Mouse (Mus musculus) spleen, adult 2 months (tissue): ENCODE data around the gene Bpifc. TPM values are rescaled to one million over a fixed set of nuclear protein-coding genes. Genes with fewer than 3 reads are reported as not detected.

ENCODE experiments used
- DNase-seq, 2 experiments: peaks; one replicate each; pipeline versions ENCODE4 v3.0.0 to v3.0.0-alpha.2; 2012 to 2021; ENCODE audit warnings: low spot score in 2 of 2, low read depth in 1 of 2
- H3K27ac ChIP-seq: fragments of 200-500 bp; 2 replicates; pipeline ENCODE4 v1.5.1; 2012; ENCODE audit warnings: low read length, inconsistent platforms; ENCODE audit not compliant: insufficient read depth
- H3K27me3 ChIP-seq: fragments of 200-500 bp; 2 replicates; pipeline ENCODE4 v1.6.1; 2012; ENCODE audit warnings: mild to moderate bottlenecking, moderate library complexity, low read length, inconsistent platforms; ENCODE audit not compliant: control insufficient read depth, insufficient read depth
- H3K36me3 ChIP-seq: fragments of 200-500 bp; 2 replicates; pipeline ENCODE4 v1.6.1; 2012; ENCODE audit warnings: mild to moderate bottlenecking, low read length, inconsistent platforms; ENCODE audit not compliant: control insufficient read depth, insufficient read depth
- H3K4me1 ChIP-seq: fragments of 200-500 bp; 2 replicates; pipeline ENCODE4 v1.6.1; 2011; ENCODE audit warnings: inconsistent platforms; ENCODE audit not compliant: control insufficient read depth, insufficient read depth, insufficient read length
- H3K4me3 ChIP-seq: fragments of 200-500 bp; 2 replicates; pipeline ENCODE4 v1.5.1; 2011; ENCODE audit warnings: mild to moderate bottlenecking, inconsistent platforms; ENCODE audit not compliant: insufficient read depth, insufficient read length; ENCODE audit errors: extremely low read depth
- CTCF ChIP-seq: fragments of 200-500 bp; IDR thresholded peaks from 2 replicates; pipeline ENCODE4 v1.5.1; 2011; ENCODE audit warnings: mild to moderate bottlenecking, inconsistent platforms; ENCODE audit not compliant: insufficient read depth, insufficient read length, insufficient replicate concordance; ENCODE audit errors: extremely low read depth
- POLR2A ChIP-seq: fragments of 200-500 bp; IDR thresholded peaks from 2 replicates; pipeline ENCODE4 v1.6.1; 2011; ENCODE audit warnings: low read depth, low read length, inconsistent platforms
- WGBS: fragments of 180-500 bp; shearing (Covaris S2); methylation state at CpG from one replicate; pipeline ENCODE4 v1.1.7; 2018; 5-methylcytosine and 5-hydroxymethylcytosine counted together
- polyA plus RNA-seq: library from polyadenylated mRNA; depleted of rRNA; stranded (reverse); fragments of >200 nt; gene quantifications from 2 replicates; pipeline ENCODE4 v1.2.3, GENCODE M21; 2012

Gene Bpifc
- polyA plus RNA-seq, 1 experiment, result not detected

DNA sequence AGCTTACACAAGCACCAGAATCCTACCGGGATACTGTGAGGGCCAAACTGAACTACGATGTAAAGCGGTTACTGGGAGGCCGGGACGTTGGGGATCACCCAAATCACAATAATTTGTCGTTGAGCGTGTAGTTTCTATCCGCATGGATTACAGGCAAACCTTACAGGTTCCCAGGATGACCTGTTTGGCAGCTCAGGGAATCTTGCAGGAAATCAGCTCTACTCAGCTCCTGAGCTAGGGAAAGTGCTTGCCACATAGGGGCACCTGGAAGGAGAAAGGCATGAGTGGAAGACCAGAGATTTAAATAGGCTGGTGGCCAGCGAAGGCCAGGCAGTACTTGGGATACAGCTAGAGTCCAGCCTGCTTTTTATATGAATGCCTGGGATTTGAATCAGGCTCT, 17.9 kb downstream of the Bpifc start:
- Histone ChIP-seq H3K27ac (no peak overlapping the region), H3K36me3 (no peaks in the 10 kb centered on the region), H3K27me3 (no peaks in the 10 kb centered on the region), H3K4me3 (no peak overlapping the region), H3K4me1 (no peaks in the 10 kb centered on the region)
- 94% methylated on average over 9 of the region's 9 CpGs for WGBS
- DNase-seq, result no peak
- TF ChIP-seq CTCF, result no peak
- TF ChIP-seq POLR2A, result no peak

DNA sequence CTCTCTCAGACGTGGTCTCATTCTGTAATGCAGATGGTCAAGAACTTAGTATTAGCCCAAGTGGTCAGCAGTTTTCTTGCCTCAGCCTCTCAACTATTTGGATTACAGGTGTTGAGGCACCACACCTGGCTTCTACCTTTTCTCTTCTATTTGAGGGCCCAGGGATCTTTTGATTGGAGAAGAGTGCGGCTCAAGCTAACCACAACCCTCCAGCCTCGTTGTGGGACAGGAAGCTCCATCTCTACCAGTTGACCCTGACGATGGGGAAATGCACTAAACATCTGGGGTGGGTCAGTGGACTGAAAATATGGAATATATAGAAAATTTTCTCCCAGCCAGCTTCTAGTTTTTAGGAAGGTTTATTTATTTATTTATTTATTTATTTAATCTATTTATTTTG, 19.3 kb downstream of the Bpifc start:
- H3K27ac ChIP-seq, result no peak overlapping the region
- 21% methylated on average over 4 of the region's 4 CpGs for WGBS
- H3K36me3 ChIP-seq, result no peaks in the 10 kb centered on the region
- no peaks in the 10 kb centered on the region for H3K27me3 ChIP-seq
- no peak overlapping the region for H3K4me3 ChIP-seq
- TF ChIP-seq CTCF (no peak), POLR2A (no peak)
- DNase-seq, result no peak
- H3K4me1 ChIP-seq, result no peaks in the 10 kb centered on the region

DNA sequence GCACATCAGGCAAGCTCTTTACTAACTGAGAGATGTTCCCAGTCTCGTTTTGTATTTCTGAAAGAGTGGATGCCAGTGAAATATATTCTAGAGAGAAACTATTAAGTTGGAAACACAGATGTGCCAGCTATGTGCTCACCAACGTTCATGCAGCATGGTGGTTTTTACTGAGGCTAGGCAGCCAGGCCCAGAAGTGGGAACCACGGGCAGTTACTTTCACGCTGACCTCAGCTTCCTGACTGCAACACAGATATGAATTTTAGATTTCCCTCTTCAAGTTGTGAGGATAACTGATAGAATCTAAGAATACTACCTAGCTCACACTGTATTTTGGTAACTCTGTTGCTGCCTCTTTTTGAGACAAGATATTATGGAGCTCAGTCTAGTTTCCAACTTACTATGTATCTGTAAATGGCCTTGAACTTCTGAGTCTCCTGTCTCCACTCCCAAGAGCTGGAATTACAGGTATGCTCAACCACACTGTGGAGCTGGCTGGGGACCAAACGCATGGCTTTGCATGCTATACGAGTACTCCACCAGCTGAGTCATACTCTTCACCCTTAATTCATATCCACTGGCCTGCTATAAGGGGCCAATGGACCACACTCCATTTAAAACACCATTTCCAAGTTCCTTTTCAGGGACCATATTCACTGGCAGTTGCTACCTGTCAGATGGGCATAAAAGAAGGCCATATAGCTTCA, 22.1 kb downstream of the Bpifc start:
- Histone ChIP-seq H3K4me1 (no peaks in the 10 kb centered on the region), H3K36me3 (no peaks in the 10 kb centered on the region), H3K27ac (no peak overlapping the region), H3K4me3 (no peak overlapping the region), H3K27me3 (no peaks in the 10 kb centered on the region)
- no peak for TF ChIP-seq CTCF
- TF ChIP-seq POLR2A, result no peak
- WGBS, result 15% methylated on average over 6 of the region's 6 CpGs
- no peak for DNase-seq

DNA sequence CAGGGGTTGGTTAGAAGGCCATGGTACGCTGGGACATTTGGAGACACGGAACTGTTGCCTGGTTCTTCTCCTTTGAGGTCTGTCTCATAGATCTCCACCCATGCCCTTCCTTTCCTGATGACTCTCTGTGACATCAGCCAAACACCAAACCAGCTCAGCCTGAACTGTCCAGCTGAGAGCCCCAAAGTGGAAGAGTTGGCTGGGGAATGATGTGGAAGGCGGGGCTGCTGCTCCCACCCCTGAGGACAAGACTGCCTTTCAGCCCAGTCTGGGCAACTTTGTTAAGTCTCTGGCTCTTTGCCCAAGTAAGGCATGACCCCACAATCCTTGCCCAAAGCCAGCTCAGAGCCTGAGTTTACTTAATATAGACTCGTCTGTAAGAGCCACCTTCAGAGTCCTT, 38.8 kb downstream of the Bpifc start:
- no peaks in the 10 kb centered on the region for H3K36me3 ChIP-seq
- no peak overlapping the region for H3K27ac ChIP-seq
- WGBS, result 89% methylated on average over 4 of the region's 4 CpGs
- DNase-seq, result no peak
- no peak overlapping the region for H3K4me3 ChIP-seq
- H3K27me3 ChIP-seq, result no peaks in the 10 kb centered on the region
- no peaks in the 10 kb centered on the region for H3K4me1 ChIP-seq
- no peak for TF ChIP-seq CTCF
- no peak for TF ChIP-seq POLR2A

DNA sequence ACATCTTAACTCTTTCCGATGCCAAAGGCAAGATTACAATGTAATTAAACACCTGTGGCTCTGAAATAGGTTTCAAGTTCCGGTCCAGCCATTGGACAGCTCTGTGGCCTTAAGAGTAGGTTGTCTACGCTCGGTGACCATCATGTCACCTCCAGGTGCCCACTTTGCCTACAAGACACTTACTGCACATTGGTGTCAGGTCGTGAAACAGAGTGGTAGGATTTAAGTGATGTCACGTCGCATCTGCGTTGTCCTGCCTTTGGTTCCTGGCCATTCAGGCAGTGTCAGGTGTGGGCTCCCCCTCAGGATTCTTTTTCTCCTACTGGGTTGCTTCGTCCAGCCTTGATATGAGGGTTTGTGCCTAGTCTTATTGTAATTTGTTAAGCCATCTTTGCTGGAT, 39.9 kb downstream of the Bpifc start:
- no peak for TF ChIP-seq POLR2A
- H3K27me3 ChIP-seq, result no peaks in the 10 kb centered on the region
- H3K27ac ChIP-seq, result no peak overlapping the region
- no peaks in the 10 kb centered on the region for H3K36me3 ChIP-seq
- 89% methylated on average over 9 of the region's 9 CpGs for WGBS
- DNase-seq, result no peak
- no peaks in the 10 kb centered on the region for H3K4me1 ChIP-seq
- H3K4me3 ChIP-seq, result no peak overlapping the region

DNA sequence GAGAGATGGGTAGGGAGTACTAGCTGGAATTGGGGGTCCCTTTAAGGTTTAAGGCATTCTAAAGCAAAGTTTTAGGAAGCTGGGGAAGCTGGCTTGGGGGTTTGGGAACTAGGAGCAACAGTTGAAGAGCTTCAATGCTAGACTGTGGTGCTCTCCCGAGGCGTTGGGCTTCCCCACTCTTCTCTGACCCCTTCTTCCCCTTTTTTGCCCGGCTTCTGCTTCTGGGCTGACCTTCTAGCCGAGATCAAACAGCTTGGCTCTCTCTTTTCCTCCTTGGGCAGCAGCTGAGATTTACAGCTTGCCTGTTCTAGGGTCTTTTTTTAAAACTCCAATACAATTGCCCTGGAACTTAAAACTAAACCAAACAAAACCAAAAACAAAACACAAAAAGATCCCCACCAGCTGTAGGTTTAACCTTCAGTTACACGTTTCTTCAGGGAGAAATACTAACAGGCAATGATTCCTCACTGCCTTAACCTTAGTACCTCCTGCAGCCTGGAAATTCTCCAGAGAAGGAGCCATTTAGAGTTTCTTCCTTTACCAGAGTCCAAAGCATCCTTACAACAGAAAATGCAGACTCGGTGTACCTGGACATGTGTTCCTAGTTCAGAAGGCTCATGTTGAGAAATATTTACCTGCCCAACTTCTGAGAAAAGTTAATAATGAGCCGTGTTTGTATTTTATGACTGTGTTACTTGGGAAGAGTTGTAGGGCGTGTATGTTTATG, 41.6 kb downstream of the Bpifc start:
- WGBS, result 40% methylated on average over 8 of the region's 8 CpGs
- Histone ChIP-seq H3K27me3 (no peaks in the 10 kb centered on the region), H3K4me3 (no peak overlapping the region), H3K4me1 (no peaks in the 10 kb centered on the region), H3K36me3 (no peaks in the 10 kb centered on the region), H3K27ac (no peak overlapping the region)
- TF ChIP-seq CTCF (no peak), POLR2A (no peak)
- DNase-seq, result peak in 1 of 2 experiments; percentile 5

DNA sequence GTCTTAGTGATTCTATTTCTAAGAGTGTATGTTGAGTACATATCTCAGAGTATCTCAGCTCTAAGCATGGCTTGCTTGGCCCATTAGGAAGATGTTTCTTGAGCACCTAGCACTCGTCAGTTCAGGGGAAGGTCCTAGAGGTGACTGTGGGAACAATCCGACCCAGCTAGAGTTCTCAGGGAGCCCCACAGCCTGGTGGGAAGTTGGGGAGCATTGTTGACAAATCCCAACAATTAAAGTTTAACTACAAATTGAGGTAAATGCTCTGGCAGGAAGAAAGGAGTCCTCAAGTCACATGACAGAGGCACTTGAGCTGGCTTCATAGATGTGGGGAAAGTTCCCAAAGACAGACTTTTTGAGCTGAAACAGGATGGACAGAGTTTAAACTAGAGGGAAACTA, 43.0 kb downstream of the Bpifc start:
- TF ChIP-seq CTCF (no peak), POLR2A (no peak)
- H3K27ac ChIP-seq, result no peak overlapping the region
- no peaks in the 10 kb centered on the region for H3K36me3 ChIP-seq
- DNase-seq, result no peak
- H3K4me1 ChIP-seq, result no peaks in the 10 kb centered on the region
- no peak overlapping the region for H3K4me3 ChIP-seq
- WGBS, result 67% methylated on average over 2 of the region's 2 CpGs
- H3K27me3 ChIP-seq, result no peaks in the 10 kb centered on the region
